Mouse (Mus musculus) myocyte (in vitro differentiated cells): ENCODE data around the gene Rab11a. TPM values are rescaled to one million over a fixed set of nuclear protein-coding genes. Genes with fewer than 3 reads are reported as not detected.

Experiments used
- H3K27me3 ChIP-seq: one replicate; pipeline ENCODE4 v1.6.1; 2011; ENCODE audit not compliant: control insufficient read depth, insufficient read depth, insufficient read length
- H3K36me3 ChIP-seq: one replicate; pipeline ENCODE4 v1.6.1; 2011; ENCODE audit not compliant: control insufficient read depth, insufficient read depth
- H3K4me2 ChIP-seq: one replicate; pipeline ENCODE4 v1.6.1; 2011; ENCODE audit warnings: low read depth, control low read depth
- H3K4me3 ChIP-seq: one replicate; pipeline ENCODE4 v1.5.1; 2011; ENCODE audit warnings: mild to moderate bottlenecking, control low read depth, moderate library complexity
- H3K79me2 ChIP-seq: one replicate; pipeline ENCODE4 v1.6.1; 2011; ENCODE audit not compliant: control insufficient read depth, insufficient read depth
- H3ac ChIP-seq: one replicate; pipeline ENCODE4 v1.6.1; 2011; ENCODE audit not compliant: control insufficient read depth, insufficient read length
- CEBPB ChIP-seq: IDR thresholded peaks from 2 replicates; pipeline ENCODE4 v1.6.1; 2011; ENCODE audit warnings: mild to moderate bottlenecking, moderate library complexity; ENCODE audit not compliant: poor library complexity, insufficient read depth, severe bottlenecking
- E2F4 ChIP-seq: IDR thresholded peaks from one replicate; pipeline ENCODE4 v1.6.1; 2011; ENCODE audit warnings: mild to moderate bottlenecking, control low read depth, moderate library complexity; ENCODE audit not compliant: insufficient read depth
- MAX ChIP-seq: IDR thresholded peaks from one replicate; pipeline ENCODE4 v1.6.1; 2011; ENCODE audit warnings: low read depth, mild to moderate bottlenecking, control low read depth
- MYOD1 ChIP-seq, 3 experiments: IDR thresholded peaks; one replicate each; pipeline ENCODE4 v1.6.1; 2011; ENCODE audit warnings: control low read depth in 2 of 3, low read depth in 2 of 3, mild to moderate bottlenecking in 2 of 3, moderate library complexity in 1 of 3; ENCODE audit not compliant: insufficient read length in 2 of 3, control insufficient read depth in 1 of 3
- MYOG ChIP-seq, 3 experiments: IDR thresholded peaks; one replicate each; pipeline ENCODE4 v1.6.1; 2011; ENCODE audit warnings: control low read depth in 2 of 3, low read depth in 2 of 3, mild to moderate bottlenecking in 2 of 3; ENCODE audit not compliant: insufficient read length in 2 of 3, control insufficient read depth in 1 of 3, insufficient read depth in 1 of 3
- POLR2A ChIP-seq: IDR thresholded peaks from one replicate; pipeline ENCODE4 v1.6.1; 2011; ENCODE audit warnings: low read depth, mild to moderate bottlenecking, control low read depth, moderate library complexity; ENCODE audit not compliant: insufficient read length
- POLR2AphosphoS2 ChIP-seq: IDR thresholded peaks from one replicate; pipeline ENCODE4 v1.6.1; 2011; ENCODE audit warnings: low read depth, control low read depth; ENCODE audit not compliant: insufficient read length
- REST ChIP-seq: IDR thresholded peaks from one replicate; pipeline ENCODE4 v1.6.1; 2011; ENCODE audit warnings: mild to moderate bottlenecking, control low read depth, moderate library complexity; ENCODE audit not compliant: insufficient read depth, insufficient read length
- SRF ChIP-seq: IDR thresholded peaks from one replicate; pipeline ENCODE4 v1.6.1; 2011; ENCODE audit warnings: low read depth; ENCODE audit not compliant: control insufficient read depth, insufficient read length
- TCF12 ChIP-seq: IDR thresholded peaks from one replicate; pipeline ENCODE4 v1.6.1; 2011; ENCODE audit warnings: mild to moderate bottlenecking, control low read depth; ENCODE audit not compliant: poor library complexity, insufficient read depth, severe bottlenecking
- TCF3 ChIP-seq: IDR thresholded peaks from one replicate; pipeline ENCODE4 v1.6.1; 2011; ENCODE audit warnings: low read depth, control low read depth; ENCODE audit not compliant: insufficient read length
- USF1 ChIP-seq: IDR thresholded peaks from one replicate; pipeline ENCODE4 v1.6.1; 2011; ENCODE audit warnings: low read depth, mild to moderate bottlenecking, control low read depth, moderate library complexity
- polyA plus RNA-seq: library from polyadenylated mRNA; unstranded; fragments of >200 nt; fragmentation: generic; extraction: Trizol; gene quantifications from one replicate; pipeline ENCODE4 v1.2.1, GENCODE M21; 2012; ENCODE audit warnings: missing spikeins

Gene Rab11a
- polyA plus RNA-seq, 1 experiment = 150 TPM

GRCm38 (mm10) chr9:64774411-64774811, 36.9 kb upstream of the Rab11a start:
- H3ac ChIP-seq = no peak overlapping the region
- peaks cover 26% of the 10 kb centered on the region for H3K27me3 ChIP-seq
- H3K36me3 ChIP-seq = no peaks in the 10 kb centered on the region
- H3K4me3 ChIP-seq = no peak overlapping the region
- H3K79me2 ChIP-seq = no peaks in the 10 kb centered on the region
- TF ChIP-seq REST (no peak), USF1 (no peak), MAX (no peak), TCF3 (no peak), SRF (no peak), POLR2A (no peak), E2F4 (no peak), CEBPB (no peak)
- H3K4me2 ChIP-seq = no peak overlapping the region

GRCm38 (mm10) chr9:64773936-64774335, 36.4 kb upstream of the Rab11a start:
- no peak overlapping the region for H3ac ChIP-seq

GRCm38 (mm10) chr9:64773254-64773653, 35.7 kb upstream of the Rab11a start:
- no peak for TF ChIP-seq SRF
- TF ChIP-seq MYOG (IDR thresholded peaks at IDR 0.05; ENCODE audit: control insufficient read depth in 1 of 3, insufficient read depth in 1 of 3, insufficient read length in 2 of 3, low read depth in 2 of 3) = no peak
- no peak for TF ChIP-seq TCF12
- no peak for TF ChIP-seq MYOD1 (IDR thresholded peaks at IDR 0.05; ENCODE audit: control insufficient read depth in 1 of 3, insufficient read length in 2 of 3, low read depth in 2 of 3)
- TF ChIP-seq POLR2A = no peak
- TF ChIP-seq CEBPB = no peak
- TF ChIP-seq REST = no peak
- TF ChIP-seq MAX = no peak
- no peak for TF ChIP-seq POLR2AphosphoS2
- TF ChIP-seq USF1 = no peak
- no peak for TF ChIP-seq E2F4
- no peak for TF ChIP-seq TCF3
- Histone ChIP-seq H3K27me3 (peaks cover 26% of the 10 kb centered on the region), H3ac (no peak overlapping the region), H3K36me3 (no peaks in the 10 kb centered on the region), H3K4me3 (no peak overlapping the region), H3K4me2 (no peak overlapping the region), H3K79me2 (no peaks in the 10 kb centered on the region)

More at GRCm38 (mm10) chr9:64773936-64774335, 36.4 kb upstream of the Rab11a start:
- H3K4me3 ChIP-seq = no peak overlapping the region
- H3K36me3 ChIP-seq = no peaks in the 10 kb centered on the region
- TF ChIP-seq MYOG (IDR thresholded peaks at IDR 0.05; ENCODE audit: control insufficient read depth in 1 of 3, insufficient read depth in 1 of 3, insufficient read length in 2 of 3, low read depth in 2 of 3) (no peak), CEBPB (no peak), TCF12 (no peak), POLR2A (no peak), MYOD1 (IDR thresholded peaks at IDR 0.05; ENCODE audit: control insufficient read depth in 1 of 3, insufficient read length in 2 of 3, low read depth in 2 of 3) (no peak), TCF3 (no peak), MAX (no peak), REST (no peak), USF1 (no peak), SRF (no peak), POLR2AphosphoS2 (no peak), E2F4 (no peak)
- peaks cover 26% of the 10 kb centered on the region for H3K27me3 ChIP-seq
- no peaks in the 10 kb centered on the region for H3K79me2 ChIP-seq
- no peak overlapping the region for H3K4me2 ChIP-seq

GRCm38 (mm10) chr9:64771236-64771635, 33.7 kb upstream of the Rab11a start:
- H3ac ChIP-seq = no peak overlapping the region
- peaks cover 26% of the 10 kb centered on the region for H3K27me3 ChIP-seq
- H3K4me2 ChIP-seq = no peak overlapping the region
- no peaks in the 10 kb centered on the region for H3K36me3 ChIP-seq
- TF ChIP-seq REST = no peak
- no peak for TF ChIP-seq USF1
- TF ChIP-seq MAX = no peak
- TF ChIP-seq MYOD1 (IDR thresholded peaks at IDR 0.05; ENCODE audit: control insufficient read depth in 1 of 3, insufficient read length in 2 of 3, low read depth in 2 of 3) = no peak
- no peak for TF ChIP-seq MYOG (IDR thresholded peaks at IDR 0.05; ENCODE audit: control insufficient read depth in 1 of 3, insufficient read depth in 1 of 3, insufficient read length in 2 of 3, low read depth in 2 of 3)
- TF ChIP-seq CEBPB = no peak
- TF ChIP-seq SRF = no peak
- no peak for TF ChIP-seq TCF12
- no peak for TF ChIP-seq POLR2A
- TF ChIP-seq POLR2AphosphoS2 = no peak
- TF ChIP-seq TCF3 = no peak
- no peak for TF ChIP-seq E2F4
- H3K79me2 ChIP-seq = no peaks in the 10 kb centered on the region
- H3K4me3 ChIP-seq = no peak overlapping the region

GRCm38 (mm10) chr9:64770411-64770849, 32.9 kb upstream of the Rab11a start:
- H3K79me2 ChIP-seq = no peaks in the 10 kb centered on the region

More at GRCm38 (mm10) chr9:64770411-64770849, 32.9 kb upstream of the Rab11a start:
- Histone ChIP-seq H3K4me3 (no peak overlapping the region), H3ac (no peak overlapping the region), H3K36me3 (no peaks in the 10 kb centered on the region), H3K4me2 (no peak overlapping the region), H3K27me3 (peaks cover 26% of the 10 kb centered on the region)
- TF ChIP-seq POLR2AphosphoS2 = no peak
- TF ChIP-seq TCF12 = no peak
- no peak for TF ChIP-seq MAX
- TF ChIP-seq POLR2A = no peak
- TF ChIP-seq USF1 = no peak
- TF ChIP-seq MYOG (IDR thresholded peaks at IDR 0.05; ENCODE audit: control insufficient read depth in 1 of 3, insufficient read depth in 1 of 3, insufficient read length in 2 of 3, low read depth in 2 of 3) = no peak
- TF ChIP-seq REST = no peak
- no peak for TF ChIP-seq TCF3
- TF ChIP-seq MYOD1 (IDR thresholded peaks at IDR 0.05; ENCODE audit: control insufficient read depth in 1 of 3, insufficient read length in 2 of 3, low read depth in 2 of 3) = no peak
- no peak for TF ChIP-seq CEBPB
- TF ChIP-seq SRF = no peak
- no peak for TF ChIP-seq E2F4
